Mouse (Mus musculus): Measurements from ENCODE around the gene Sh3d19.

Gene Sh3d19

GRCm38 (mm10) chr3:85970742-85971598, at the start of gene Sh3d19:
Gene Sh3d19, plus strand, starts transcription at chr3:85971109.
- DNase-seq (ENCODE audit: low spot score in 2 of 2) = peak; percentile 84

GRCm38 (mm10) chr3:85922331-85922730, 48.6 kb upstream of the Sh3d19 start:
- DNase-seq (ENCODE audit: low spot score in 2 of 2) = no peak

GRCm38 (mm10) chr3:85923343-85923742, 47.6 kb upstream of the Sh3d19 start:
- no peak for DNase-seq (ENCODE audit: low spot score in 2 of 2)

- DNase-seq (ENCODE audit: low spot score in 2 of 2) = peak; percentile 52 to 84
Observed at GRCm38 (mm10) chr3:85923954-85924945, 46.7 kb upstream of the Sh3d19 start.

GRCm38 (mm10) chr3:85927296-85927695, 43.6 kb upstream of the Sh3d19 start:
- no peak for DNase-seq (ENCODE audit: low spot score in 2 of 2)

- DNase-seq (ENCODE audit: low spot score in 2 of 2) = no peak
Observed at GRCm38 (mm10) chr3:85928140-85928611, 42.7 kb upstream of the Sh3d19 start.

- DNase-seq (ENCODE audit: low spot score in 2 of 2) = no peak
Observed at GRCm38 (mm10) chr3:85929711-85930110, 41.2 kb upstream of the Sh3d19 start.

- DNase-seq (ENCODE audit: low spot score in 2 of 2) = no peak
Observed at GRCm38 (mm10) chr3:85930671-85931255, 40.1 kb upstream of the Sh3d19 start.

- DNase-seq (ENCODE audit: low spot score in 2 of 2) = no peak
Observed at GRCm38 (mm10) chr3:85931859-85932258, 39.0 kb upstream of the Sh3d19 start.

GRCm38 (mm10) chr3:85933586-85933985, 37.3 kb upstream of the Sh3d19 start:
- no peak for DNase-seq (ENCODE audit: low spot score in 2 of 2)

- DNase-seq (ENCODE audit: low spot score in 2 of 2) = no peak
Observed at GRCm38 (mm10) chr3:85950914-85951313, 20.0 kb upstream of the Sh3d19 start.

GRCm38 (mm10) chr3:85952696-85953283, 18.1 kb upstream of the Sh3d19 start:
- DNase-seq (ENCODE audit: low spot score in 2 of 2) = no peak

GRCm38 (mm10) chr3:85955269-85955668, 15.6 kb upstream of the Sh3d19 start:
- no peak for DNase-seq (ENCODE audit: low spot score in 2 of 2)

GRCm38 (mm10) chr3:85955704-85956103, 15.2 kb upstream of the Sh3d19 start:
- DNase-seq (ENCODE audit: low spot score in 2 of 2) = no peak

- no peak for DNase-seq (ENCODE audit: low spot score in 2 of 2)
Observed at GRCm38 (mm10) chr3:85959669-85960068, 11.2 kb upstream of the Sh3d19 start.

- DNase-seq (ENCODE audit: low spot score in 2 of 2) = no peak
Observed at GRCm38 (mm10) chr3:85961134-85961533, 9.8 kb upstream of the Sh3d19 start.

GRCm38 (mm10) chr3:85965479-85965878, 5.4 kb upstream of the Sh3d19 start:
- DNase-seq (ENCODE audit: low spot score in 2 of 2) = no peak

- no peak for DNase-seq (ENCODE audit: low spot score in 2 of 2)
Observed at GRCm38 (mm10) chr3:85969040-85969439, 1.9 kb upstream of the Sh3d19 start.

GRCm38 (mm10) chr3:85971599-85971975, 678 bp downstream of the Sh3d19 start:
- no peak for DNase-seq (ENCODE audit: low spot score in 2 of 2)

- DNase-seq (ENCODE audit: low spot score in 2 of 2) = no peak
Observed at GRCm38 (mm10) chr3:85973376-85974140, 2.6 kb downstream of the Sh3d19 start.

GRCm38 (mm10) chr3:85974451-85974850, 3.5 kb downstream of the Sh3d19 start:
- no peak for DNase-seq (ENCODE audit: low spot score in 2 of 2)
